Mouse (Mus musculus): ENCODE data around the gene Gm17332.
"Not testable (repeated sequence)": the region's sequence is repeated elsewhere in the genome, so short reads cannot be mapped to it uniquely, and the experiment has no call there.

The Gm17332 gene

DNA sequence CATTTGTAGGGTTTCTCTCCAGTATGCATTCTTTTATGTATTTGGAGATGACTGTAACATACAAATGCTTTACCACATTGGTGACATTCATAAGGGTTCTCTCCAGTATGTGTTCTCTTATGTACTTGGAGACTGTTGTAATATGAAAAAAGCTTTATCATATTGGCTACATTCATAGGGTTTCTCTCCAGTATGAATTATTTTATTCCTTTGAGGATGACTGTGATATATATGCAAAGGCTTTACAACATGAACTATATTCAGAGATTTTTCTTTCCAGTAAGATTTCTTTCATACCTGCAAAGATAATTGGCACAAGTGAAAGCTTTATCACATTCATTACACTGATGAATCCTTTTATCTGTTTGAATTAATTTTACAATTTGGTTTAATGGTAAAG is at the start of gene Gm17332:
TSS of gene Gm17332 (minus strand) at position 101 of the 400 bp plus-strand sequence.
- DNase-seq: no peak

DNA sequence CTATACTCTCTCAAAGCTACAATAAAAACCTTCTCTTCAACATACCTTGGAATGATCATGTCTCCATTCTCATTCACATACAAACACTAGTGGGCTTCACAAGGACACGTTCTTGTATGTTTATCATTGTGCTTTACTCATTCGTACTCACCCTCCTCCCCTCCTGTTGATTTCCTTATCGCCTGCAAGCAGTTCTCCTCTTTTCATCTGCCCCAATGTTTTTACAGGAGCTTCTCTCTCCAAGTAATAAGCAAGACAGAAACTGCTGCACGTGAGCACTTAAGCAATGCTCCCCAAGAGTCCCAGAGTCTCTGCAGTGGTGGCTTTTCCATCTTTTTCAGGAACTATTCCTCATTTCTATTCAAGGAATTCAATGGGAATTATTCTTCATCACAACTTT is 47.7 kb upstream of the Gm17332 start:
- no peak for DNase-seq

- DNase-seq: no peak
Observed at GRCm38 (mm10) chr11:31225359-31225758, 43.1 kb upstream of the Gm17332 start.

- DNase-seq: no peak
Observed at GRCm38 (mm10) chr11:31218009-31218408, 35.7 kb upstream of the Gm17332 start.

DNA sequence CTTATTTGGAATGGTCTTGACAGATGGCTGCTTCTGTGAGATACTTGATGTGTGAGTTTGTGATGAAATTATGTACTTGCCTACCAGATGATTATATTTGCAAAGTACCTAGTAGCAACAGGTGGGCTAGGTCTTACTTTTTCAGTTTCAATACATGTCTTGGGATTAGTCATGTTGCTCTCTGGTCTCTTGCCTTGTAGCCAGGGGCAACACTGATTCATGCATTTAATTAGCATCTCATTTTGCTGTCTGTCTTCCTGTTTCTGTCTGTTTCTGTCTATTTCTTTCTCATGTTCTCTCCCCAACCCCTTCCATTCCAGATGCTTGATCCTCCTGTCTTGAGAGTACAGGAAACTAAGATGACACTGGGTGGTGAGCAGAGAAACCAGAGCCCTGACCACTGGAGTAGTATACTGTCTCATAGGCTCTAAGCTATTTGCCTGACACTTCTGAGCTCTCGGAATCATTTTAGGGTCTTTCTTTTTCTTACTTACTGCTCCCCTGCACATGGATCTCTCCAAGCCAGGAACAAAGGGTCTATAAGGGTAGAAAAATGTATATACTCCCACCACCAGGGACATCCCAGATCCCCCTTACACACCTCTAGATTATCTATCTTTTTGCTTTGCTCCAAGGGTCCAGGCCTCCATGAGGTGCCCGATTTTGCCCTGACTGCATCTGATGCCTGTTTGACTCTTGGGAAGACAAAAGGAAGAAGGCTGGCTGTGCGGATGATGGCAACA is 13.5 kb upstream of the Gm17332 start:
- no peak for DNase-seq

- DNase-seq: no peak
Observed at GRCm38 (mm10) chr11:31194761-31195160, 12.5 kb upstream of the Gm17332 start.

DNA sequence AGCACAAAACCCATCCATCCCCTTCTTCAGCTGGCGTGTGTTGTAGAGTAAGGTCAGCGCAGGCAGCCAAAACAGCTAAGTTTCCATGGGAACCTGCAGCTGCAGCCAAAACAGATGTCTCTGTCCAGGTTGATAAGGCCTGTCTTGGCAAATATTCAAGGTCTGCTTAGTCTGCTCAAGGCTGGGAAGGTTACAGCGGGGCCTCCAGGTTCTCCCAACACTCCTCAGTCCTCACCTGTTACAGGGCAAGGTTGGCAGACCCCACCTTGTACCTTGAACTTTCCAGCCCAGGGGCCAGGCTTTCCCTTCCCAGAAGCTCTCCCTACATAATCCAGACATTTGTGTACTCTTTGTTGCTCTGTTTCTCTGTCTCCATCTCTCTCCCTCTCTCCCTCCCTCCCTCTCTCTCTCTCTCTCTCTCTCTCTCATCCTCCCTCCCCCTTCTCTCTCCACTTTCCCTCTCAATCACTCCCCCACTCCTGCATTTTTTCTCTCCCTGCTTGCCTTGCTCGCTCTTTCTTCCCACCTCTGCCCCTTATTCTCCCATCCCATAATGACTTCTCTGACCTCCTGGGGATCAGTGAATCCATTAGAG is 12.1 kb downstream of the Gm17332 start:
- DNase-seq: no peak

- no peak for DNase-seq
Observed at GRCm38 (mm10) chr11:31169161-31170051, 12.9 kb downstream of the Gm17332 start.

- DNase-seq: no peak
Observed at GRCm38 (mm10) chr11:31168831-31169160, 13.5 kb downstream of the Gm17332 start.

DNA sequence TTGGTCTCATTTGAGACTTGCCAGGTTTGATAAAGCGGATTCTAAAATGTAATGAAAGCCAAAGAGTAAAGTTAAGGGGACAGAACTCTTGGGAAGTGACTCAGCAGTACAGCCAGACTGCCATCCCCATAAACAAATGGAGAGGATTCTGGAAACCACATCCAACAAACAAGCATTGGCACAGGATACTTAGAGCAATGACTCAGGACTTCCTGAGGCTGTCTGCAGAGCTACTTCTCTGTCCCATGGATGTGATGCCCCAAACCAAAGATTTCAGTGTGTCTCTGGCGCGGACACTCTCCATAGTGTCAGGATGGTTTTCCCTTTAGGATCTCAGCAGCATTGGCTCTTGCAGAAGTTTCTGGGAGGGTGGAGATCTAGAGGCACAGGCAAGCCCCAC is 25.2 kb downstream of the Gm17332 start:
- DNase-seq: no peak

DNA sequence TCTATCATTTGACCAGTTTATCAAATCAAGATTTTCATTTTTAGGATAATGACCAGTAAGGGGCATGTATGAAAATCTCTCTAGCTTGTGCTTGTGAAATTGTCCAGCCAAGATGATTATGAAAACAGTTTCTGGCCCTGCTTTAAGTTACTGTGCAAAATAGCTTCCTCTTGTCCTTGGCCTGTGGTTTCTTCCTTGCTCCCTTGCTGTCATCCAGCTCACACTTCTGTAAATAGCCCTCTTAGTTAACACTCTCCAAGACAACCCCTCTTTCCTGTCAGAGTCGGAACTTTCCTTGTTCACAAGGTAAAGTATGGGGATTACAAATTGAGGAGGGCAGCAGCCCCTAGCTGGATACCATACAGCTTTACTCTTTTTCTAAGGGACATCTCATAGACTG is 43.9 kb downstream of the Gm17332 start:
- not testable (repeated sequence) for DNase-seq

- not testable (repeated sequence) for DNase-seq
Observed at GRCm38 (mm10) chr11:31134824-31135223, 47.4 kb downstream of the Gm17332 start.

DNA sequence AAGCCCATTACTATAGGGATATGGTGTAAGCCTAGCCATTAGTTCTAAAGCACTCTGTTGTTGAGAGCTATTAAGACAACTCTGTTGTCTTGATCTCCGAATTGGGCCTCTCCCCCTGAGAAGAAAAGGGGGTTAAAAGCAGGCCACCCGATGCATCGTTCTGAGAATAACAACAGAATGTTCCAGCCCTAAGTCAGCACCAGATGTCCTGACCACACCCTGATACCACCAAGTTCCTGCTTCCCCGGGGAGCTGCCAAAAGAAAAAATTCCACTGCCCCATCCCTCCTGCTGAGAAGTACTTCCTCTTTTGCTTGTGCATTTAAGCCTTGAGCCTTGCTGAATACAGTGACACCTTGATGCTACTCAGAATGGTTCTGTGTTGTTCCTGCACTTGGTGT is 48.5 kb downstream of the Gm17332 start:
- not testable (repeated sequence) for DNase-seq
